Mouse (Mus musculus) heart, adult 2 months (tissue): ENCODE measurements around the gene Gm3327.
"Not testable (repeated sequence)": the region's sequence is repeated elsewhere in the genome, so short reads cannot be mapped to it uniquely, and the experiment has no call there.

ENCODE experiments used
- EP300 ChIP-seq: fragments of 200-500 bp; IDR thresholded peaks from 2 replicates; pipeline ENCODE4 v1.6.1; 2011; ENCODE audit warnings: low read depth, low read length, control low read depth; ENCODE audit not compliant: insufficient read depth
- POLR2A ChIP-seq: fragments of 200-500 bp; IDR thresholded peaks from 2 replicates; pipeline ENCODE4 v1.6.1; 2011; ENCODE audit warnings: mild to moderate bottlenecking, low read depth, low read length, control low read depth; ENCODE audit not compliant: insufficient read depth

DNA sequence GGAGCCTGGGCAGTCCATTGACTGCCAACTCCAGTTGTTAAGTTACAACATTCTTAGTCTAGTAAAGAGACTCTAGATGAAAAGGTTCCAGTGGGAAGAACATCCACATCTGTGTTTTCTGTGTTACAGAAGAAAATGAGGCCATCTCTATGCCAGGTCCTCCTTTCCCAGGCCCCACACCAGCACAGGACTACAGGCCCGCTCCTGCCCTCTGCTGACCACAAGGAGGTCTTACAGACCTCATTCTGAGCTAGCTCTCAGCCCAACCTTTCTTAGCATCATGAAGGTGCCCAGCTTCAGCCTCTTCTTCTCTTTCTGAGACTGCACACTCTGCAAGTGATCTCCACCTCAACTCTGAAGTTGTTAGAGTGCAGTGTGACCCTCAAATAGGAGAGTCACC, 23.6 kb upstream of the Gm3327 start:
- not testable (repeated sequence) for TF ChIP-seq EP300, POLR2A
